Mouse (Mus musculus) ES-Bruce4 (cell line): Measurements from ENCODE around the gene Itsn1.

Experiments
- CTCF ChIP-seq: IDR thresholded peaks from one replicate; pipeline ENCODE4 v1.8.1; 2011; ENCODE audit warnings: low read depth, low read length
- EP300 ChIP-seq: IDR thresholded peaks from 2 replicates; pipeline ENCODE4 v1.6.1; 2011; ENCODE audit warnings: low read depth, low read length; ENCODE audit not compliant: insufficient read depth
- POLR2A ChIP-seq: IDR thresholded peaks from one replicate; pipeline ENCODE4 v1.8.1; 2011; ENCODE audit warnings: low read length; ENCODE audit not compliant: insufficient read depth

DNA sequence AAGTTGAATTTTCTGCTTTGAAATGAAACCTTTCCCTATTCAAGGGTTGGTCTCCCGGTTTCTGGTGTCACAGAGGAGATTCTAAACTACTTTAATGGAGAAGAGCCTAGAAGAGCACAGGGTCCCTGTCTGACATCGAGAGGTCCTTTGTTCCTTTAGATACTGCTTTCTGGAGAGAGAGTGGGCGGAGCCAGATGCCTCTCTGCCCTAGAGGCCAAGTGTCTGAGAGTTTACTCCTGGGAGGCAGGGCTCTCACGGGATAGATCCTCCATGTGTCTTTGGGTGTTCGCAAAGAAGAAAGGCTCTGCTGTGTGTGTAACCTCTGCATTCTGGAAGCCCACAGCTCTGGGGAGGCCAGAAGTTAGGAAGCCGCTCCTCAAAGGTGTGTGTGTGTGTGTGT, 190.0 kb downstream of the Itsn1 start:
- TF ChIP-seq CTCF (no peak), POLR2A (no peak), EP300 (no peak)
